Mouse (Mus musculus) cerebellum, adult 2 months (tissue): ENCODE results near the gene Me3. TPM values are rescaled to one million over a fixed set of nuclear protein-coding genes. Genes with fewer than 3 reads are reported as not detected.

Source experiments
- DNase-seq, 2 experiments: peaks; one replicate each; pipeline ENCODE4 v3.0.0; 2021
- H3K27ac ChIP-seq: fragments of 200-500 bp; 2 replicates; pipeline ENCODE4 v1.5.1; 2012; ENCODE audit warnings: low read length, control low read depth, inconsistent platforms; ENCODE audit not compliant: insufficient read depth
- H3K27me3 ChIP-seq: fragments of 200-500 bp; 2 replicates; pipeline ENCODE4 v1.6.1; 2012; ENCODE audit warnings: inconsistent platforms, mild to moderate bottlenecking, low read length, moderate library complexity; ENCODE audit not compliant: control insufficient read depth, insufficient read depth
- H3K4me1 ChIP-seq: fragments of 200-500 bp; 2 replicates; pipeline ENCODE4 v1.6.1; 2011; ENCODE audit warnings: low read length; ENCODE audit not compliant: control insufficient read depth, insufficient read depth
- H3K4me3 ChIP-seq: fragments of 200-500 bp; replicated peaks from 2 replicates; pipeline ENCODE3; 2011; ENCODE audit warnings: mild to moderate bottlenecking, low read depth, low read length, control low read depth; ENCODE audit not compliant: insufficient read depth
- CTCF ChIP-seq: fragments of 200-500 bp; IDR thresholded peaks from 2 replicates; pipeline ENCODE4 v1.5.1; 2011; ENCODE audit warnings: low read depth, mild to moderate bottlenecking, control low read depth, low read length, moderate library complexity, borderline replicate concordance; ENCODE audit not compliant: insufficient read depth
- POLR2A ChIP-seq: fragments of 200-500 bp; IDR thresholded peaks from 2 replicates; pipeline ENCODE4 v1.6.1; 2011; ENCODE audit warnings: low read length, control low read depth, borderline replicate concordance; ENCODE audit not compliant: insufficient read depth
- WGBS: fragments of 180-500 bp; shearing (Covaris S2); methylation state at CpG from one replicate; pipeline ENCODE4 v1.1.7; 2018; 5-methylcytosine and 5-hydroxymethylcytosine counted together
- polyA plus RNA-seq: library from polyadenylated mRNA; depleted of rRNA; stranded (reverse); fragments of >200 nt; gene quantifications from 2 replicates; pipeline ENCODE4 v1.2.3, GENCODE M21; 2012; rRNA removed

Me3 gene
- polyA plus RNA-seq, 1 experiment, result 58.3 TPM

DNA sequence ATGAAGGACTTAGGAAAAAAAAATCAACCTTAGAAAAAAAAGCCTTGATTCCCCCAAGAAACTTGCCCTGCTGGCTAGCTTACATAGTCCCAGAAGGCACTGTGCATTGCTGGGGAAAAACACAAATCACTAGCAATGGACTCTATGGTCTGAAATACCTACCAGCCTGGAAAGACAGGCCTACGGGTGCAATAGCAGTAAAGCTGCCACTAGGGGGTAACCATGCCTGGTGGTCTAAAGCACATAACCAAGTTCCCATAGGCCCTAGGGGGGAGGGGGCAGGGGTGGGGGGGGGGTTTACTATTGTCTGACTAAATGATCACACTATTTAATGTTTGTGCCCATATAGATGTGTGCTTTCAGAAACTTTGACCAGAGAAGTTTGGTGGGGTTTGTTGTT is 232.6 kb downstream of the Me3 start:
- TF ChIP-seq POLR2A (no peak), CTCF (no peak)
- 86% methylated on average over 1 of the region's 1 CpGs for WGBS
- DNase-seq, result no peak

DNA sequence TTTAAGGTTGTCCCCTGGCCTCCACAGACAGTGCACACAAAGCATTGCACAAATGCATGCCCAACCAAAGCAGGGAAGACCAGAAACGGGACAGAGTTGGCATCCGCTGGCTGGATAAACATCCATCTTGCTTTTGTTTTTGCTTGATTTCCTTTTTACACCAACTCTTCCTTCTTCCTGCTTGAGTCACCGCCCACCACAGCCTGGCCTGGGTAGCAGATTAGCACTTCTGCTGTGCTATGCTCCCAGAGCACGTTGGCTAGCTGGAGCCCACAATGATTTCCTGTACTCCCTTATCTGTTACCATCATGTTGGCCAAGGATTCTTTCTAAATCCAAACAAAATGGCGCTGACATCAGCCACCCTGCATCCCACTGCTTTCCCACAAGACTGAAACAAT is 235.0 kb downstream of the Me3 start:
- 83% methylated on average over 5 of the region's 5 CpGs for WGBS
- TF ChIP-seq CTCF (no peak), POLR2A (no peak)
- DNase-seq, result no peak
- Histone ChIP-seq H3K4me1 (no peaks in the 10 kb centered on the region), H3K27me3 (no peaks in the 10 kb centered on the region; the same call in 1 of the 2 replicates), H3K4me3 (no peak overlapping the region), H3K27ac (no peak overlapping the region)

More for the DNA sequence above, 232.6 kb downstream of the Me3 start:
- Histone ChIP-seq H3K27ac (no peak overlapping the region), H3K4me1 (no peaks in the 10 kb centered on the region), H3K4me3 (no peak overlapping the region), H3K27me3 (no peaks in the 10 kb centered on the region; the same call in 1 of the 2 replicates)

DNA sequence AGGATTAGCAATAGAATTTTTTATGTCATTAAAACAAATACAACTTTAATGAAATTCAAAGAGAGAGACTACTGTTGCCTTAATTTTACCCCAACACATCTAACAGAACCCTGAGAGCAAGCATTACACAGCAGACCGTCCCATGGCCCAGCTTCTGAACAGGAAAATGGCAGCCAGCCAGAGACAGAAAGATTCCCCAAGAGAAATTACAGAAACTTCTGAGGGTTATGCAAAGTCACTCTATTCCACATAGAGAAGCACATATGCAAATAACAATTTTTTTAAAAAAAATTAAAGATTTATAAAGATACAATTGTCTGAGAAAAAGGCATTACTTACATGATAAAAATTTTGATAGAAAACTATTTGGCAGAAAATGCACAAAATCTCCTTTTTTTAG is 247.5 kb downstream of the Me3 start:
- 62% methylated on average over 1 of the region's 1 CpGs for WGBS
- no peak overlapping the region for H3K27ac ChIP-seq
- no peak overlapping the region for H3K4me3 ChIP-seq
- H3K4me1 ChIP-seq, result no peaks in the 10 kb centered on the region
- no peak for DNase-seq
- TF ChIP-seq CTCF (no peak), POLR2A (no peak)
- H3K27me3 ChIP-seq, result no peaks in the 10 kb centered on the region

DNA sequence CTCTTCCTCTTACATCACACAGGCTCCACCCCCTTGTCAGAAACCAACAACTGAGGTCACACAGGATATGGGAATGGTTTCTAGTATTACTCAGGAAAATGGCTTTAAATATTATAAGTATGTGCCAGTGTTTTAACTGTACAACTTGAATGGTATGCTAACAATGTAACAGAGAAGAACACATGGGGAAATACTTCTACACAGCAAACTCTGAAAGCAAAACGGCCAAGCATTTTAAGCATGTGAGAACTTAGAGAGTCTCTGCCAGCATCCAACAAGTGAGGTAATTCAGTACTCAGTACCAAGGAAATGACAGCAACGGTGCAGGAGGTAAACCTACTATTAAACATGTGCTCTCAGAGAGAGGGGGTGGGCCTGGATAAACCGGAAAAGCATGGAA is 252.4 kb downstream of the Me3 start:
- TF ChIP-seq POLR2A (no peak), CTCF (no peak)
- Histone ChIP-seq H3K4me3 (no peak overlapping the region), H3K27ac (no peak overlapping the region), H3K4me1 (no peaks in the 10 kb centered on the region), H3K27me3 (no peaks in the 10 kb centered on the region)
- WGBS, result 71% methylated on average over 3 of the region's 3 CpGs
- DNase-seq, result no peak

DNA sequence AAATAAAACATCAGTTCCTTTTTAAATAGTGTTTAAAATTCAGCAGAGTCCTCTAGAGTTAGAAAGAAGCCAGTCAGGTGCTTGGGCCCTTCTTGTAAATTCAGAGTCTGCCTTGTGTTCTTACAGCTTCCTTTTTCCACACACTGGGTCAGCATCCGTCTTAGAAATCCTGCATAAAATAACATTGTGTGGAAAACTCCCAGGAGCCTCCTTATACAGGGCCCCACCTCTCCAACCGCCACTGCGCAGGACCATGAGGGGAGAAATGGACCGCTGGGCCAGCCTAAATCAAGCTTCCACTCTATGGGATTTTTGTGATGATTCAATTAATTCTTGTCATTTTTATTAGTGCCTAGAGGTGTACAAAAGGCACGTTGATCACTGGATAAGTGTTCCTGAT is 259.2 kb downstream of the Me3 start:
- no peak for DNase-seq
- WGBS, result 83% methylated on average over 5 of the region's 5 CpGs
- Histone ChIP-seq H3K4me3 (no peak overlapping the region), H3K27ac (no peak overlapping the region), H3K27me3 (no peaks in the 10 kb centered on the region), H3K4me1 (no peaks in the 10 kb centered on the region)
- TF ChIP-seq POLR2A, result no peak
- TF ChIP-seq CTCF, result no peak

DNA sequence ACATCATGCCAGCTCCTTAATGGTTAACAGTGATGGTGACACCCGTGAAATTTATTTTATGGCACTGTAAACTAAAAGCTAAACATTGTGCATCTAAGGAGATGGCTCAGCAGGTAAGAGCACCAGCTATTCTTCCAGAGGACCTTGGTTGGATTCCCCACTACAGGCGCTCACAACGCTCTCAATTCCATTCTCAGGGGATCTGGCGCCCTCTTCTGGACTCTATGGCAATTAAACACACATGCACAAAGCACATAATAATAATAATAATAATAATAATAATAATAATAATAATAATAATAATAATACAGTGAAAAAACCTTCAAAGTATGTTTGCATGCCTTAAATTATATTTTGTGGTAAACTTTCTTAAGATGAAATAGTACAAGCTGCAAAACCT is 259.7 kb downstream of the Me3 start:
- H3K27me3 ChIP-seq, result no peaks in the 10 kb centered on the region
- no peak overlapping the region for H3K27ac ChIP-seq
- H3K4me3 ChIP-seq, result no peak overlapping the region
- TF ChIP-seq CTCF (no peak), POLR2A (no peak)
- no peaks in the 10 kb centered on the region for H3K4me1 ChIP-seq
- DNase-seq, result no peak
- WGBS, result 31% methylated on average over 4 of the region's 4 CpGs

DNA sequence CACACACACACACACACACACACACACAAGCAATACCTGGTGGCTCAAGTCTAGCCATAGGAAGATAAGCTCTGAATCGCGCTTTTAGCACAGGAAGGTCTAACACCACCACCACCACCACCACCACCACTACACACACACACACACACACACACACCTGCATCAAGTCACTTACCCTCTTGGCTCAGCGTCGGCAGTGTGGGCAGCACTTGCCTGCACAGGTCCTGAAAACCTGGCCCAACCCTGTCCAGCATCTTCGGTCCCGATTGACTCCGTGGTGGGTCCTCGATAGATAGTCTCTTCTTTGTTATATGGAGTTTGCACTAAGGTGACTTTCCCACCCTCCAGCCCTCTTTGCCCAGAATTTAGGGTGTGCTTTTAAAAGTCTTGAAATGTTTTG is 270.8 kb downstream of the Me3 start:
- DNase-seq, result no peak
- Histone ChIP-seq H3K4me1 (no peaks in the 10 kb centered on the region), H3K27me3 (no peaks in the 10 kb centered on the region), H3K27ac (no peak overlapping the region), H3K4me3 (no peak overlapping the region)
- TF ChIP-seq POLR2A (no peak), CTCF (no peak)
- 85% methylated on average over 8 of the region's 8 CpGs for WGBS

DNA sequence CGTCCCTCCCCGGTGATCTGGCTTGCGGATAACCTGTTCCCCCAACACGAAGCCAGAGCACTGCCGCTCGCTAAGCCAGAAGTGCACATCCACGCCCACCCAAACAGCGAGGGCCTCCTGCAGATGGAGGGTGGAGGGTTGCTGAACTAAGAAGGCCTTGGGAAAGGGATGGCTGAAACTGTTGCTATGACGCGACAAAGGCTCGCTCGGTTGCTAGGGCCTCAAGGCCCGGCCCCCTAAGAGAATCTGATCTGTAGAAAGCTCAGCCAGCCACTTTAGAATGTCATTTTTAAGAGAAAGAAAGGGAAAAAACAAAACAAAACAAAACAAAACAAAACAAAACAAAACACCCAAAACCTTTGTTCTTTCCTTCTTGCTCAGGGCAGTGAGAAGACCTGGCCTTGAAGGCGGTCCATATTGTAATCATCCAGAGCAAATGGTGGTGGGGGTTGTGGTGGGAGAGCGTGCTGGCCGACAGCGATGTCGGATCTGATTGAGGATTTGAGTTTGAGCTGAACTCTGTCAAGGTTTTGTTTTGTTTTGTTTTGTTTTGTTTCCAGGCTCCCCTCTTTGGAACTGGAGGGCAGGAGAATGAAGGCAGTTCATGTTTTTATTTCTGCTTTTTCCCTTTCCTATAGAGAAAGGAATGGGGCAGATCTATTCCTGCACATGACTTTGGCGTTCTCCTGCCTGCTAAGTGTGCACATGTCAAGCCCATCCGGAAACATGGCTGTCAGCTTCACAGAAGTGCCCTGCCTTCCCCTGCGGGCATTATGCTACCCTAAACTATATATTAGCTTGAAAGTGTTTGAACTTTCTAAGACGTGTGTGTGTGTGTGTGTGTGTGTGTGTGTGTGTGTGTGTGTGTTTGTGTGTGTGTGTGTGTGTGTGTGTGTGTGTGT is 271.5 kb downstream of the Me3 start, which contains the start of gene Ccdc81:
Ccdc81 (minus strand) TSS at position 188 of the 902 bp plus-strand sequence.
- Histone ChIP-seq H3K4me3 (no peak within 1 kb of the TSS), H3K4me1 (no peaks in the 10 kb centered on the region), H3K27me3 (no peaks in the 10 kb centered on the region), H3K27ac (no peak within 1 kb of the TSS)
- WGBS, result 38% methylated on average over 22 of the region's 22 CpGs
- no peak for DNase-seq
- TF ChIP-seq CTCF (no peak), POLR2A (no peak)

Other genes starting within 250 kb of the Me3 start
- 41.2 and 42.7 TPM in 2 replicates for gene Tmem135, start 228.2 kb upstream of the Me3 start, polyA plus RNA-seq
- 5.6 and 6.4 TPM in 2 replicates for gene Fzd4, start 228.0 kb upstream of the Me3 start, polyA plus RNA-seq
- 10.9 and 13.6 TPM in 2 replicates for gene Prss23, start 105.2 kb upstream of the Me3 start, polyA plus RNA-seq